21 mouse cellular contexts compared by ENCODE assay signal in the genomic region with DNA sequence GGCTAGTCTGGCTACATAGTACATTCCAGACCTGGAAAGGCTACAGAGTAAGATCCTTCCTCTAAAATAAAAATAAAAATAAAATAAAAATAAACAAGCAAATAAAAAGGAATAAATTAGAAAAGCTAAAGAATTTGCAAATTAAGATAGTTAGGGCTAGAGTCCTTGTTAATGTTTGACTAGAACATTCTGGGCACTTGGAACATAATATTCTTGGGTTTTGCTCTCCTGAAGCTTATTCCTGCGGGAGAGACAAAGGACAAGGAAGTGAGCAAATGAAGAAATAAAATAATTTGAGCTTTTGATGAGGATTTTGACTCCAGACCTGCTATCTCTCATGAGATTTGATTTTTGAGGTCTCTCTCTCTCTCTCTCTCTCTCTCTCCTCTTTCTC. TPM values are rescaled to one million over a fixed set of nuclear protein-coding genes. Genes with fewer than 3 reads are reported as not detected.
"Had no signal": no experiment of that assay in that cellular context is flagged by ENCODE, and none has a peak within 500 bp of the region (broad histone marks: within the 10 kb centered on the region; RNA-seq: fewer than 3 reads in every experiment).

No protein-coding gene starts in this region.

- H3K9ac ChIP-seq: heart, embryonic 13.5 days; heart, embryonic 15.5 days; hindbrain, embryonic 13.5 days; hindbrain, embryonic 15.5 days; limb, embryonic 13.5 days; limb, embryonic 15.5 days; liver, embryonic 12.5 days; liver, embryonic 14.5 days had no signal

- H3K27me3 ChIP-seq: heart, embryonic 15.5 days; hindbrain, embryonic 13.5 days; hindbrain, embryonic 15.5 days; limb, embryonic 13.5 days; limb, embryonic 15.5 days had no signal

- H3K27ac ChIP-seq: heart, adult 2 months; heart, embryonic 13.5 days; heart, embryonic 15.5 days; hindbrain, embryonic 13.5 days; hindbrain, embryonic 15.5 days; hindbrain, postnatal 0 days; limb, embryonic 13.5 days; limb, embryonic 15.5 days; liver, embryonic 12.5 days; liver, embryonic 14.5 days had no signal

- H3K4me3 ChIP-seq: heart, adult 2 months; heart, embryonic 13.5 days; heart, embryonic 15.5 days; hindbrain, embryonic 13.5 days; hindbrain, embryonic 15.5 days; limb, embryonic 13.5 days; limb, embryonic 15.5 days; liver, embryonic 12.5 days had no signal

- DNase-seq: gastrocnemius, postnatal 14 days; gastrocnemius, postnatal 36 days; heart, adult 11 months; heart, adult 2 months; heart, postnatal 14 days; heart, postnatal 36 days; kidney, adult 11 months; layer of hippocampus, adult 9-11 months; layer of hippocampus, postnatal 36 days; left cerebral cortex, postnatal 4 days had no signal

- H3K9me3 ChIP-seq: heart, embryonic 13.5 days; heart, embryonic 15.5 days; hindbrain, embryonic 13.5 days; hindbrain, embryonic 15.5 days; limb, embryonic 15.5 days; liver, embryonic 12.5 days had no signal

- H3K36me3 ChIP-seq: heart, embryonic 13.5 days; heart, embryonic 15.5 days; hindbrain, embryonic 13.5 days; hindbrain, embryonic 15.5 days; limb, embryonic 13.5 days; limb, embryonic 15.5 days; liver, embryonic 12.5 days had no signal

RNA-seq across cellular contexts. Expression of a gene that starts 33.9 kb away (rescaled TPM):
- polyA plus RNA-seq: heart, embryonic 13.5 days; heart, postnatal 0 days; hindbrain, embryonic 15.5 days; hindbrain, postnatal 0 days; kidney, embryonic 14.5 days; liver, embryonic 12.5 days had no signal
